Mouse (Mus musculus): ENCODE measurements at regions not wholly inside any gene's neighbourhood (a gene's known extent, or its start where the extent isn't known, plus 50 kb on each side); places are given as distances from the start of the nearest gene placed in this dataset.

DNA sequence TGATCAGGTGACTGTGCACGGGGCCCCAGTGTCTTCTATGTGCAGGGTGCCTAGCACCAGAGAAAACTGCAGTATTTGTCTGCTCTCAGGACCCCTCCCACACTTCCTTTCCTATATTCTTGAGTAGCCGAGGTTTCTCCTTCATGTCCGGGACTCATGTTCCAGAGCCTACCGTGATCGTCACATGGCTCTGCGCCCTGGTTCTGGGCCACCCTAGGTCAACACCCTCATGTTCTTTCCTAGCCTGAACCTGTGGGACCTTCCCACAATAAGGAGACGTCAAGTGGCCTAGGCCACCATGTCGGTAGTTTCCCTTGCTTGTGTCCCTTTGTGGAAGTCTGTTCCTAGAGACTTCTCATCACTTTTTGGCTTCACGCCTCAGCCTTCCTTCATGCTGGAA lies 88.4 kb upstream of the Mvb12b start:
- no peak for TF ChIP-seq CTCF (IDR thresholded peaks at IDR 0.05; ENCODE audit: control insufficient read depth, insufficient read depth, insufficient read length)
- no peak for TF ChIP-seq MYOD1 (IDR thresholded peaks at IDR 0.05; ENCODE audit: control insufficient read depth, insufficient read length, low read depth)
- no peak for TF ChIP-seq CEBPB (IDR thresholded peaks at IDR 0.05; ENCODE audit: low read depth)
- TF ChIP-seq MAX (IDR thresholded peaks at IDR 0.05) = no peak
- no peak for TF ChIP-seq MYOG (IDR thresholded peaks at IDR 0.05; ENCODE audit: control insufficient read depth, extremely low read depth, insufficient read length)
- TF ChIP-seq USF1 (IDR thresholded peaks at IDR 0.05; ENCODE audit: low read depth) = no peak
- TF ChIP-seq FOSL1 (IDR thresholded peaks at IDR 0.05; ENCODE audit: insufficient read depth, low read length, poor library complexity, severe bottlenecking) = no peak

Data from C2C12 (cell line).